Mouse (Mus musculus): ENCODE results near the gene Zscan22. TPM values are rescaled to one million over a fixed set of nuclear protein-coding genes. Genes with fewer than 3 reads are reported as not detected.

Zscan22 gene
- 3.4 and 3.5 TPM in 2 replicates for polyA plus RNA-seq (2015; fragmentation: Nextera tagmentation; extraction: Ambion mirVana)

DNA sequence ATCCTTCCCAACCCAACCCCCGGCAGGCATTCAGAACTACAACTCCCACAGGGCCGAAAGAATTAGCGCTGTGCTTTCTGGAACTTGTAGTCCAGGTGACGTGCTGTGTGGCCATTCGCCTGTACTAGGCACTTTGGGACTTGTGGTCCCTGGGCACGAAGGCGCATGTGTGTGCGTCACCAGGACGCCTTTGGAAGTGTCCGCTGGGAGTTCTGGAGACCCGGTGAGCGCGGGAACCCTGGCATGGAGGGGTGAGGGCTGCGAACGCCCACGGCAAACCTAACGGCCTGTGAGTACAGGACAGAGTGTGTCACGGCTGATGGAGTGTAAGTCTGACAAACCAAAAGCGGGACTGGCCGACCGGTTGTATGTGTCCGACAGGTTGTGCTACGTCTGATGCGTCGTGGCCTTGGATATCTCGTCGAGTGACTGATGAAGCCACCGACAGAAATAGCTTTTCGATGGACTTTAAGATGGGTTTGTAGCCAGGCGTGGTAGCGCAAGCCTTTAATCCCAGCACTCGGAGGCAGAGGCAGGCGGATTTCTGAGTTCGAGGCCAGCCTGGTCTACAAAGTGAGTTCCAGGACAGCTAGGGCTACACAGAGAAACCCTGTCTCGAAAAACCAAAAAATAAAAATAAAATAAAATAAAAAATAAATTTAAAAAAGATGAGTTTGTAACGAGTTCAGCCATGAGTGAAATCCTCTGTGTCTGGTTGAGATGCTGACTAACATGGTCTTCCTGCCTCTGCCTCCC is at the start of gene Zscan22:
TSS of gene Zscan22 (plus strand) at position 161 of the 756 bp plus-strand sequence.

GRCm38 (mm10) chr7:12880911-12881660 is 16.5 kb upstream of the Zscan22 start, which contains the start of gene Zfp128:
Zfp128 (plus strand) TSS chr7:12881177.

DNA sequence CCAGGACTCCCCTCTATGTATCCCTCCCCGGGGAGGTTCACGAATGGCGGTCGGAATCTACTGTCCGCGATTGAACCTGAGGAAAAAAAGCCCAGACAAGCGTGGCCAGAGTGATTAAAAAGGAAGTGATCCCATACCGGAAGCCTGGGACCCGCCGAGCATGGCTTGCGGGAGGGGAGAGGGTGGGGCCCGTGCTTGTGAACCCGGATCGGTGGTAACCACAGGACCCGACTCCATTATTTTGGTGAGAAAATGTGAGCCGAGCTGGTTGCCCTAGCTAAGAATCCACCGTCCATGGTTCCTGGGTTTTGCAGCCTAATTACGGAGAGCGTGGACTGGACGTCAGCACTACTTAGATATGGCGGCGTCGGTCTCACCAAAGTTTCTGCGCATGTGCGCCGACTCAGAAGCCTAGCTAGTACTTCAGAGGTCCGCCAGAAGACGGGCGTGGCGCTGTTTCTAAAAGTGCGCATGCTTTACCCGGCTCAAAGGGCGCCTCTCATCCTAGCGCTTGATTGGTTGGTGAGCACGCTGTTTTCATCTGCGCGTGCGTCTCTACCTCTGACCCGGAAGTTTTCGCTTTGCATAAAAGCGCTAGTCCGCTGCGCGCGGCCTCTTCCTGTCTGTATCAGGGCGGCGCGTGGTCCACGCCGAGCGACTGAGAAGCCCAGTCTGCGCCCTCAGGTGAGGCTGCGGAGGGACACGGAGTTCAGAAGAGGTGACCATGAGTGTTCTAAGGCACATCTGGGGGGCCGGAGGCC is 24.3 kb downstream of the Zscan22 start, which contains the start of gene Rps5:
TSS of gene Rps5 (plus strand) at position 586 of the 761 bp plus-strand sequence.

DNA sequence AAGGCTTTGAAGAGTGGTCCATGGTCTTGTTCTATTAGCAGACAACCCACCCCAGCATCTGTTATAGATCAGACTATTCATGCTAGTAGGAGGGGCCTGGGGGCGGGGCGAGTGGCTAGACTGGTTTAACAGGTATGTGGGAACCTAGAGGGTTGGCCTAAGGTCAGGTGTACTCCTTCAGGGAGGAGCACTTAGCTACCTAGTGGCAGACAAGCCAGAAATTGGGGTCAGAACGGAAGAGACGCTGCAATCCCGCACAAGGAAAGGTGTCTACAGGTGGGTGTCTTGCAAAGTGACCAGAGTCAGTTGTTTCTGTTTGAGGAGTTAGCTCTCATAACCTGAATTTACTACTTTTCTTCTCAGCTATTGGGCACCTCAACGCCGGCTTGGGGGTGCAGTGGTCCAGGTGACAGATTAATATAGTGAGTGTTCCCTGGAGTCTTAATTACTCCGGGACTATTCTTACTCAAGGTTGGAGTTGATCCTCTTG is 29.6 kb downstream of the Zscan22 start, which contains the start of gene Rnf225:
TSS of gene Rnf225 (plus strand) at position 226 of the 490 bp plus-strand sequence.

Other genes with a start within 250 kb of the Zscan22 start
- not detected in 2 replicates for gene Vmn2r55, start 212.8 kb upstream of the Zscan22 start, polyA plus RNA-seq (2015; fragmentation: Nextera tagmentation; extraction: Ambion mirVana)
- gene Vmn2r56, start 162.8 kb upstream of the Zscan22 start, polyA plus RNA-seq (2015; fragmentation: Nextera tagmentation; extraction: Ambion mirVana) = not detected in 2 replicates
- 5.5 and 6.5 TPM in 2 replicates for gene Zscan18, start 94.2 kb upstream of the Zscan22 start, polyA plus RNA-seq (2015; fragmentation: Nextera tagmentation; extraction: Ambion mirVana)
- 6.8 and 7.2 TPM in 2 replicates for gene Zfp329, start 79.0 kb upstream of the Zscan22 start, polyA plus RNA-seq (2015; fragmentation: Nextera tagmentation; extraction: Ambion mirVana)
- 15.4 and 16.0 TPM in 2 replicates for gene Zfp110, start 63.1 kb upstream of the Zscan22 start, polyA plus RNA-seq (2015; fragmentation: Nextera tagmentation; extraction: Ambion mirVana)
- 1.4 and 1.6 TPM in 2 replicates for gene Zfp128, start 16.6 kb upstream of the Zscan22 start, polyA plus RNA-seq (2015; fragmentation: Nextera tagmentation; extraction: Ambion mirVana)
- gene Rps5, start 24.5 kb downstream of the Zscan22 start, polyA plus RNA-seq (2015; fragmentation: Nextera tagmentation; extraction: Ambion mirVana) = 512 and 672 TPM in 2 replicates
- 0.15 and 1.4 TPM in 2 replicates for gene Rnf225, start 29.6 kb downstream of the Zscan22 start, polyA plus RNA-seq (2015; fragmentation: Nextera tagmentation; extraction: Ambion mirVana)
- gene Zfp324, start 68.0 kb downstream of the Zscan22 start, polyA plus RNA-seq (2015; fragmentation: Nextera tagmentation; extraction: Ambion mirVana) = 3.5 and 3.7 TPM in 2 replicates
- gene Zfp446, start 80.0 kb downstream of the Zscan22 start, polyA plus RNA-seq (2015; fragmentation: Nextera tagmentation; extraction: Ambion mirVana) = 2.3 and 2.8 TPM in 2 replicates
- gene Slc27a5, start 100.4 kb downstream of the Zscan22 start, polyA plus RNA-seq (2015; fragmentation: Nextera tagmentation; extraction: Ambion mirVana) = 0.28 TPM in 1 of 2 replicates, not detected in the other
- 76.9 and 85.0 TPM in 2 replicates for gene Trim28, start 101.3 kb downstream of the Zscan22 start, polyA plus RNA-seq (2015; fragmentation: Nextera tagmentation; extraction: Ambion mirVana)
- gene Zbtb45, start 112.2 kb downstream of the Zscan22 start, polyA plus RNA-seq (2015; fragmentation: Nextera tagmentation; extraction: Ambion mirVana) = 8.3 and 8.9 TPM in 2 replicates
- 150 and 176 TPM in 2 replicates for gene Chmp2a, start 137.0 kb downstream of the Zscan22 start, polyA plus RNA-seq (2015; fragmentation: Nextera tagmentation; extraction: Ambion mirVana)
- gene Ube2m, start 140.5 kb downstream of the Zscan22 start, polyA plus RNA-seq (2015; fragmentation: Nextera tagmentation; extraction: Ambion mirVana) = 117 and 128 TPM in 2 replicates
- 0.94 and 0.99 TPM in 2 replicates for gene Mzf1, start 156.9 kb downstream of the Zscan22 start, polyA plus RNA-seq (2015; fragmentation: Nextera tagmentation; extraction: Ambion mirVana)
- not detected in 2 replicates for gene Vmn1r85, start 197.4 kb downstream of the Zscan22 start, polyA plus RNA-seq (2015; fragmentation: Nextera tagmentation; extraction: Ambion mirVana)
- gene Vmn1r86, start 222.1 kb downstream of the Zscan22 start, polyA plus RNA-seq (2015; fragmentation: Nextera tagmentation; extraction: Ambion mirVana) = not detected in 2 replicates
- gene Vmn1r87, start 242.3 kb downstream of the Zscan22 start, polyA plus RNA-seq (2015; fragmentation: Nextera tagmentation; extraction: Ambion mirVana) = not detected in 2 replicates

All from skeletal muscle tissue, postnatal 0 days (tissue).